Mouse (Mus musculus) lung, postnatal 10 days (tissue): ENCODE data around the gene Sdhaf3.
A peak's percentile ranks its signal among the peaks of the same experiment; 100 is the strongest.
"Not testable (repeated sequence)": the region's sequence is repeated elsewhere in the genome, so short reads cannot be mapped to it uniquely, and the experiment has no call there.

Source experiments
- DNase-seq: peaks from one replicate; pipeline ENCODE4 v3.0.0; 2021

The Sdhaf3 gene

DNA sequence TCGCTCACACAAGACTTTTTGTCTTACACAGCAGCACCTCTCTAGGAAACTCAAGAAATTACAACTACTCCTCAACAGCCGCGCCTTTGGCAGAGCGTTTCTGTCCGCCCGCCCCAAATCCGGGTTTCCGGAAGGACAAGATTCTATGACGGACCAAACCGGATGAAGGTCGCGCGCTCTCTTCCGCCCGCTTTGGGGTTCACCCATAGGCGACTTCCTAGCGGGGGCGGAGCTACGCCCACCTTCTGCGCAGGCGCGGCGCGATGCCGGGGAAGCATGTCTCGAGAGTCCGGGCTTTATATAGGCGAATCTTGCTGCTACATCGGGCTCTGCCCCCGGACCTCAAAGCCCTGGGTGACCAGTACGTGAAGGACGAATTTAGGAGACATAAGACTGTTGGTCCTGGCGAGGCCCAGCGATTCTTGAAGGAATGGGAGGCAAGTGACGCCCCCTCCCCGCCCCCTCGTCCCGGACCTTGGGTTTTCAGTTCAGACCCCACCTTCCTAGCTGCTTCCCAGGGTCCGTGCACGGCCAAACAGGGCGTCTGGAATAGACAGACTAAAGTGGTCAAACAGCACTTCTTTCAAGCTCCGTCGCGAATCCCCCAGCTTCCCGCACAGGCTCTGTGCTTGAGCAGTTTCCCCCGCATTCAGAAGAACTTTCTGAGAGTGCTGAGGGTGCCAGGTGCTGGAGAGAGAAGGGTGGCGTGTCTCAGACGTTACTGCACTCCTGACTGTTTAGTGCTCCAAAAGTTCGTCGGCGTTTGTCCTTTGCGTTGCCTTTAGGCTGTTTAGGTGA, at the start of gene Sdhaf3:
Gene Sdhaf3, plus strand, starts transcription at position 241 of the 798 bp plus-strand sequence.
- DNase-seq: peak; percentile 98

GRCm38 (mm10) chr6:6909586-6909985, 46.2 kb upstream of the Sdhaf3 start:
- peak; percentile 69 for DNase-seq

GRCm38 (mm10) chr6:6914304-6914703, 41.5 kb upstream of the Sdhaf3 start:
- no peak for DNase-seq

DNA sequence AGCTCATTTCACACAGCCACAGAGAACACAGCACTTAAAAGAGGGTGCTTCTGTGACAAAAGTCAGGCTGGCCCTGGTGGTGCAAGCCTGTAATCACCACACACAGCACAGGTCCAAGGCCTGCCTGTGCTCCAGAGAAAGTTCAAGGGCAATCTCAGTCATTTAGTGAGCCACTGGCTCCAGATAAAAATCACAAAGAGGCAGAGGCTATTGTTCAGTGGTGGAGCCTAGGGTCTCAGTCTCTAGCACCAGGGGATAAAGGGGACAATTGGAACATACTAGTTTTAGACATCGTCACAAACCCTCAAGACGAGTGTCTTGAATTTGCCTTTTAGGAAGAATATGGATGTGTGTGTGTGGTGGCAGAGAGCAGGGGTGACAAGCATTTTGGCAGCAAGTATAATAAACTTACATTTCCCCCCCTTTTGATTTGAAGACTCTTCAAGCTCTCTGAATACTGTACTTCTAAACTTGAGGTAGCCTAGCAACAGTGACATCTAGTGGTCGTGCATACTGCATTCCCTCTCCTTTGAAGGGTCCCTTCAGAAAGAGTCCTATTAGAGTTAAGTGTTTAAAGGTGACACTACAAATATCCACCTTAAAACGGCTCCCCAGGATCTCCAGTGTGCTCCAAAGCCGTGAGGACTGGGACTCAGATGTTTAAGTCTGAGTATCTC, 40.8 kb upstream of the Sdhaf3 start:
- DNase-seq: peak; percentile 64

DNA sequence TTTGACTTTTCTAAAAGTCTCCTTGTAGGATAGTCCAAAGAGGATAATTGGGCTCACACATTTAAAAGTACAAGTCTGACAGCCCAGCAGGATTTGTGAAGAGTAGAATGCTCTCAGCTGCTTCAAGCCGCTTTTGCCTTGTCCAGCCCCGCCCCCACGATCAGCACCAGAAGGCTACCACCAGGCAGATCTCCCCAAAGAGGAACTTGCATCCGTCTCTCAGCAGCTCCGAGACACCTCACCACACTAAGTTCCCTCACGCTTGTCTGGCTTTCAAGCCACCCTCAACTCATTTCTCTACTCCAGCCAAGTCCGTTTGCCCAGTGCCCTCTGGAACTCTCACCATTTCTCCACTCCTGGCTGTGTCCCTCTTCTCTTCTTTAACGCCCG, 40.3 kb upstream of the Sdhaf3 start:
- no peak for DNase-seq

GRCm38 (mm10) chr6:6917334-6917733, 38.5 kb upstream of the Sdhaf3 start:
- DNase-seq: no peak

GRCm38 (mm10) chr6:6925264-6925663, 30.5 kb upstream of the Sdhaf3 start:
- DNase-seq: no peak

- DNase-seq: no peak
Observed at GRCm38 (mm10) chr6:6930831-6931230, 25.0 kb upstream of the Sdhaf3 start.

- no peak for DNase-seq
Observed at GRCm38 (mm10) chr6:6931507-6931906, 24.3 kb upstream of the Sdhaf3 start.

- no peak for DNase-seq
Observed at GRCm38 (mm10) chr6:6940845-6941244, 15.0 kb upstream of the Sdhaf3 start.

- peak; percentile 35 for DNase-seq
Observed at GRCm38 (mm10) chr6:6942813-6943212, 13.0 kb upstream of the Sdhaf3 start.

- DNase-seq: no peak
Observed at GRCm38 (mm10) chr6:6947650-6948049, 8.2 kb upstream of the Sdhaf3 start.

DNA sequence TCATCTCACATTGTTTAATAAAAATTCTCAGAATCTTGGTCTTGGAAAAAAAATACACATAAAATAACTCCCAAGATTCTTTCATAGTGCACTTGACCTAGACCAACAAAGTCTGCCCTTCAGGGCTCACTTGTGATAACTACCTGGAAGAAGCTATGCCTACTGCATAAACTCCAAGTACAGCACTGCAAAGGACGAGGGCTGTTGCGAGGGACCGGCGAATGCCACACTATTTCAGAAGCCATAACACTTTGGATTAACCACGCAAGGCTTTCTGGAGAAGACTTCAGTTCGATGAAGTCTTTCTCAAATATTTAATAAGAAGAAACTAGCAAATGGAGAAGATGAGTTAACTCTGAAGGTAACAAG, 425 bp upstream of the Sdhaf3 start:
- DNase-seq: no peak

DNA sequence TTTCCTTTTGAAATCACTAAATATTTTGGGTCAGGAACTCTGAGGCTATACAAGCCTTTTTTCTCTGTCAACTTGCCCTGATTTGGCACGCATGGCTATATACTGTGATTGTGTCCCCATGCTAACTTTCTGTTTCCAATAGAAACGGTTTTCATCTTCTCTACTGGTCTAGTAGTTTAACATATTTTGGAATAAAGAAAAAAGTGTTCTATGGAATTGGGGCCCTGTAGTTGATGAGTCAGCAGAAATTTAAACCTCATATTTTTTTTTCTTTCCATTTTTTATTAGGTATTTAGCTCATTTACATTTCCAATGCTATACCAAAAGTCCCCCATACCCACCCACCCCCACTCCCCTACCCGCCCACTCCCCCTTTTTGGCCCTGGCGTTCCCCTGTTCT, 3.4 kb downstream of the Sdhaf3 start:
- DNase-seq: not testable (repeated sequence)

- DNase-seq: no peak
Observed at GRCm38 (mm10) chr6:6997226-6997946, 41.6 kb downstream of the Sdhaf3 start.

- DNase-seq: no peak
Observed at GRCm38 (mm10) chr6:6997956-6998355, 42.2 kb downstream of the Sdhaf3 start.

DNA sequence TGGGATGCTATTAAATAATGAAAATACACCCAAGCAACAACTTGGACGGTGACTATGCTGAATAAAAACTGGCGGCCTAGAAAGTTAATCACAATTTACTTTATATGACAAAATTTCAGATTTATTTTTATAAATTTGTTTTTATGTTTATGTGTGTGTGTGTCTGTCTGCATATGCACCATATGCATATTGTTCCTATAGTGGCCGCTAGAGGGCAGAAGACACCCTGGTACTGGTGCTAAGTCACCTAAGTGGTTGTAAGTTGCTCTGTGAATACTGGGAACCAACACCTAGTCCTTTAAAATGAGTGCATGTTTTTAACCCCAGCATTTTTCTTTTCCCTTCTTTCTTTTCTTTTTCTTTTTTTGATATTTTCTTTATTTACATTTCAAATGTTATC, 43.2 kb downstream of the Sdhaf3 start:
- DNase-seq: no peak

DNA sequence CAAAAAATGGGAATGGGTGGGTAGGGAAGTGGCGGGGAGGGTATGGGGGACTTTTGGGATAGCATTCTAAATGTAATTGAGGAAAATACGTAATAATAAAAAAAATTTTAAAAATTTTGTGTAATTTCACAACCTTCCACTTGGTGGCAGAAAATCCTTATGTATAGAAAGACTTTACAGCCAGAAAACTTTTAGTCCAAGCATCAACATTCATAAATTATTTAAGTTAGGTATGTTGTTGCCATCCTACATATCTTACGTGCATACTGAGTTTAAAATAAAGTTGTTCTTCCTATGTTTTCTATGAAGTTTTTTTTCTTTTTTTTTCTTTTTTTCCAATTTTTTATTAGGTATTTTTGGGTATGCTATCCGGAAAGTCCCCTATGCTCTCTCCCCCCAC, 47.3 kb downstream of the Sdhaf3 start:
- DNase-seq: no peak

- DNase-seq: no peak
Observed at GRCm38 (mm10) chr6:7004005-7004404, 48.2 kb downstream of the Sdhaf3 start.

GRCm38 (mm10) chr6:7038087-7038486, 82.3 kb downstream of the Sdhaf3 start:
- no peak for DNase-seq

DNA sequence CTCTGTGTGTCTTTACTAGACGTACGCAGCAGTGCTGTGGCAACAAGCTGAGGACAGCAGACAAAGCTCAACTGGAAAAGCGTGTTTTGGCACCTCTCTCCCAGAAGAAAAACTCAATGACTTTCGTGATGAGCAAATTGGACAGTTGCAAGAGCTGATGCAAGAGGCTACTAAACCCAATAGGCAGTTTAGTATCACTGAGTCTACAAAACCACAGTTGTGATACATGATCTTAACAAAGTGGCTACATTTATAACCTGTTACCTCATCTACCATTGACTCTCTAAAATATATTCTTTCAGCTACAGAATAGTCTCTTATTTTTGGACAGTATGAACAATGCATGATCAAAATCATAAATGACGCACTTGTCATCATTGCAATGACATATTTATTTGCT, 83.0 kb downstream of the Sdhaf3 start:
- no peak for DNase-seq

DNA sequence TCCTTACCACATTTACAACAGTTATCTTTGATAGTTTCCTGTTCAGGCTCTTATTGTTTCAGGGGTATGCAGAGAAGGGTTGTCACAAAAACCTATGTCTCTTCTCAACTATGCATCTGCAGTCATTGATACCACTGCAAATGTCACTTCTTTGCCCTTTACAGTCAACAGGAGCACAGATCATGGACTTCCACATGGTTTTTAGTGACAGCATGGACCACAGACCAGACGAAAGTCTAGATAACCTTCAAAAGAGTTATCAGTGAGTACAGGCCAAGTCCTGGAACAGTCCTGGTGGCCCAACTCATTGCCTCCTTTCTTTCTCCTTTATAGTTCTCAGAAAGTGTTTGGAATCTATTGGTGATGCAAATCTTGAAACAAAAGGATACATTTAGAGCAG, 86.1 kb downstream of the Sdhaf3 start:
- DNase-seq: no peak

DNA sequence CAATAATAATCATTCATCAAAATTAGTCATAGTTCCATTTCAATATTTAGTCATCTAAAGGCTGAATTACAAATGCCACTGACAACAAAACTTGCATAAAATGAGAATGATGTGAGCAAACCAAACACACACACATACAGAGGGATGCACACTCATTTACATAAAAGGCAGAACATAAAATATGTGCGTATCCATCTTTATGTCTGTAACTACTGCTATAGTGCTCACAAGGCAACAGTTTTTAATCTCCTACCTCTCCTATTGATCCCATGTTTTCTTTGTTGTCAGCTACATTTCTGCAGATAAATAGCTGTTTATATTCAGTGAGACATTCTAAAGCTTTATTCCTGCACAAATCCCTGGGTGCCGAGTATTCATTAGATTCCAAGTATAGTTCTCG, 107.0 kb downstream of the Sdhaf3 start:
- DNase-seq: no peak

DNA sequence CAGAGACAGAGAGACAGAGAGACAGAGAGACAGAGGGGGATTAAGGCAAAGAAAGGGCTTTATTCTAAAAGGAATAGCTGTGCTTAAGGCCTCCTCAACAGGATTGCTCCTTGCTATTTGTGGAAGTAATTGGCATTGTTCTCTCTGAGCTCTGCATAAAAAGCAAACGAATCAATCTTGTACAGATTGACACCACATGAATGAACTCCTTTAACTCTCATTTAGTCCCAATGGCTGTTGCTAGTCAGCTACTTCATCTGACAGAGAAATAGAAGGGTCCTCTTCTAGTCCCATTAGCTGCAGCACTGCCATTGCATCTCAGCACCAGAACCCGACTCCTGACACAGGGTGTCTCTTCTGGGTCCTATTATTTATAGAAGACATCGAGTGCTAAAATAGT, 113.0 kb downstream of the Sdhaf3 start:
- DNase-seq: no peak
